Mouse (Mus musculus): ENCODE results near the gene Csnk2b.
"Not testable (repeated sequence)": the region's sequence is repeated elsewhere in the genome, so short reads cannot be mapped to it uniquely, and the experiment has no call there.

Gene Csnk2b

GRCm38 (mm10) chr17:35152121-35152520 is 30.3 kb upstream of the Csnk2b start:
- no peak for DNase-seq (ENCODE audit: low spot score)

- no peak for DNase-seq (ENCODE audit: low spot score)
Observed at GRCm38 (mm10) chr17:35147922-35148639, 26.2 kb upstream of the Csnk2b start.

GRCm38 (mm10) chr17:35147348-35147747 is 25.5 kb upstream of the Csnk2b start:
- no peak for DNase-seq (ENCODE audit: low spot score)

DNA sequence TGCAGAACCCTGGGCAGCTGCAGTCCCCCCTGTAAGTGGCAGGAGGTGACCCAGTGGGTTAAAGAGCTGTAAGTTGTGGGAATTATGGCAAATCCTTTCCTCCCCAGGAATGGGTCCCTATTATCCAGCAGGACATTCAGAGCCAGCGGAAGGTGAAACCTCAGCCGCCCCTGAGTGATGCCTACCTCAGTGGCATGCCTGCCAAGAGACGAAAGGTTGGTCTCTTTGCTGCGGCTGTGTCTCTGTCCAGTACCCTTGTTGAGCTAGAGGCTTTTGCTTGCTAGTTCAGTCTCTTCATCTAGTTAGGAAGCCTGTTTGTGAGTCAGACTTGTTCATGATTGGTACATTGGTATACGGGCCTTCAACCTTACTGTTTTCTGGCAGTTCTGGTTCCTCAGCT is 24.3 kb upstream of the Csnk2b start:
- DNase-seq (ENCODE audit: low spot score): no peak

GRCm38 (mm10) chr17:35141971-35142370 is 20.1 kb upstream of the Csnk2b start:
- no peak for DNase-seq (ENCODE audit: low spot score)

DNA sequence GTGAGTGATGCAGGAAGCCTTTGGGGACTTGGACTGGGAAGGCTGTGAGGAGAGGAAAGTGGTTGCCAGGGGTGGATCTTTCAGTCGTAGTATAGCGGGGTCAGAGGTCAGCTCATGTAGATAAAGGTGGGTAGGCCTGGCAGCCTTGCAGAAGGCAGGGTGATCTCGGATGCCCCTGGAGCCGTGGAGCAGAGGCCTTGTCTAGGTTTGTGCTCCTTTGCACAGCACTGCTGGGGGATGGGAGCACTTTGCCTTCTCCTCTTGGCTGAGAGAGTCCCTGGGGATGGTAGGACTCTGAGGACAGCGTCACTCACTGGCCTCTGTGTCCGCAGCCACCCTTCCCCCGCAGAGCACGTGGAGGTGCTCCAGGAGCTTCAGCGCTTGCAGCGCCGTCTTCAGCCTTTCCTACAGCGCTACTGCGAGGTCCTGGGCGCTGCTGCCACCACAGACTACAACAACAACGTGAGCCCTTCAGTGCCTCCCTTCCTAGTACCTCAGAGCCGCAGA is 18.7 kb upstream of the Csnk2b start:
- DNase-seq (ENCODE audit: low spot score): no peak

DNA sequence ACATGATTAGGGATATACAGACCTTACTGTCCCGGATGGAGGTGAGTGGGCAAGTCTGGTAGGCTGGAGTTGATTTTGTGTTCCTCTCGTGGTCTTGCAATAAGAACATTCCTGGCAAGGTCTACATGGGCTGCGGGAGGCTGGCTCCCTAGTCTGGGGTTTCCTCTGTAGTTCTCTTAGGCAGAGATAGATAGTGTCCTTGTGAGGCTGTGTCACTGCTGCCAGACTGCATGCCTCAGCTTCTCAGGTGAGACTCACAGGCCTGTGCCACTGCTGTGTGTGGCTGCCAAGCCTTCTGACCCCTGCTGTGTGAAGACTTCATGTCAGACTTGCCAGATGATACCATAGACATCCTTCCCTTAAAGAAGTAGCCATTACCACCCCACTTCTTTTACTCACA is 17.4 kb upstream of the Csnk2b start:
- DNase-seq (ENCODE audit: low spot score): no peak

DNA sequence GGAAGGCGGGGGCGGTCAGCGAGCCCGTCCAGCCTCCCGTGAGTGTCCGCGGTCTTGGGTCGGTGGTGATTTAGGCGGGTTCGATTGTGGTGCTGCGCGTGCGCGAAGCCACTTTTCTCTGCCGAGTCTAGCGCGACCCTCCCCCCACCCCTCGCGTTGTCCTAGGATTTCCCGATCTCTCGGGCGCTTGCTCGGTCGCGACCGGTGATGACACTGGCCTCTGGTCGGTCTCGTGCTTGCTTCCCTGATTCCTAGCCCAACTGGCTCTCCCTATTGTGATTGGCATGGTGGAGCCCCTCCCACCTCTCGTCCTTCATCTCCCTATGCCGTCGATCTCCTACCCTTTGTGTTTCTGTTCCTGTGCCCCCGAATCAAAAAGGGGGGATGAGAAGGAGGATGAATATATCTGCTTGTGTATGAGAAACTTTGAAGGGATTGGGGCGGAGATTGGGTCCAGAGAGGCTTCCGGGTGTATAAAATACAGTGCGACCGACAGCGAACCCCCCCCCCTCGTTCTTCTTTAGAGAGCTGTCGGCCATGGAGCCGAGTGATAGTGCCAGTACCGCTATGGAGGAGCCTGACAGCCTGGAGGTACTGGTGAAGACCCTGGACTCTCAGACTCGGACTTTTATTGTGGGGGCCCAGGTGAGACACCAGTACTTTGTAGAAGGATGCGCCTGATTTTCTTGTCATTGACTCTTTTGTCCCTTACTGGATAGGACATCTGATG is 13.9 kb upstream of the Csnk2b start:
- no peak for DNase-seq (ENCODE audit: low spot score)

DNA sequence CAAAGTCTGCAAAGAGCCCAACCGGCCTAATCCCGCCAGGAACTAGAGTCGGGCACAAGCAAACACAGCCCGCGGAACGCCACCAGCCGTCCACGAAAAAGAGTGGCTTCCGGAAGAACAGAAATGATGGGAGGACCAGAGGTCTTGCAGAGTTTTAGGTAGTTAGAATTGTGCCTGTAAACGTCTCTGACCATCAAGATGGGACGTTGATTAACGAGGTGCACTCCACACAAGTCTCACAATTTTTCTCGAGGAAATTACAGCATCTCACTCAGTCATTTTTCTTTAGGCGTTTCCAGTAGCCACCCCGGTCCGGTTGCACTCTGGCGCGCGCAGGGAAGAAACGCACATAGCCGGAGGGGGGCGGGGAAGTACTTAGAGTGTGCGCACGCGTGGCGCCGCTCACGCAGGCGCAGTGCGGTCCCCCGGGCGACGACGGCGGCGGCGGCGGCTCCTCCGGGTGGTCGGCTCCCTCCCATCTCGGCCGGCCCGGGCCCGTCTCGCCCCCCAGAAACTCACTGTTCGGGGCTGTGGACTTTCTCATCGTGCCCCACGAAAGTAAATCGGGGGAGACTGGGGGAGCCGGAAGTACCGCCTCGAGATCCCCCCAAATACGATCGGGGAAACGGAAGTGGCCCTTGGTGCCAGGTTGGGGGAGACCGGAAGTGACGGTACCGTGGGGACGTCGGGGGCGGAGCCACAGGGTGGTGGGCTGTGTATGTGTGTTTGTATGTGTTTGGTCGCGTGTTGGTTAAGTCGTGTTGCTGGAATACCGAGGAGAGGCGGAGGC is 13.1 kb upstream of the Csnk2b start, which contains the start of gene Bag6:
Gene Bag6 (plus strand): TSS at position 378 of the 790 bp plus-strand sequence.
- DNase-seq (ENCODE audit: low spot score): peak; percentile 94

GRCm38 (mm10) chr17:35133517-35133916 is 11.7 kb upstream of the Csnk2b start:
- DNase-seq (ENCODE audit: low spot score): no peak

- no peak for DNase-seq (ENCODE audit: low spot score)
Observed at GRCm38 (mm10) chr17:35132174-35132560, 10.3 kb upstream of the Csnk2b start.

DNA sequence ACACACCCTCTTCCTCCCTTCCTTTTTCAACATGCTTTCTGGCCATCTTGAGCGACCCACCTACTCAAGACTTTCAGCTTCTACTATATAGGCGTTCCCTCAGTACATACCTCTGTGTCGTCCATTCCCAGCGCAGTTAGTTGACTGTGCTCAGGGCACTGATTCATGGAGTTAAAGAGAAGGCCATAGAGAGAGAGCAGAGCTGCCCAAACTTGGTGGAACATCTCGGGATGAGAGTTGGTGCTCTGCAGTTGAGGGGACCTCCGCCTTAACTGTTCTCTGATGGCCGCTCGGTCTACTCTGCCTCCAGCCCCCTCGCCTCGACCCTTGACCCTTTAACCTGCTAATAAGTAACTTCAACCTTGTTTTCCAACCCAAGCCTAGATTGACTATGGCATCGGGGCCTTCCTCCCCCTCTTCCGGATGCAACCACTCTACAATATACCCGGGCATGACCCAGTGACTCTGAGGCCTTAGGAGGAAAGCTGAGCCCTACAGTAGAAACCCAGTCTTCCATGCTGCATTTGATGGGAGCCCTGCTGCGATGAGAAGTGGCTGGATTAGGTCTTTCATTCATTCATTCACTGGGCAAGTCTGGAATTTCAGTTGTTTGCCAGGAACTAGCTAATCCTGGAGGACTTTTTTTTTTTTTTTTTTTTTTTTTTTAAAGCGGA is 9.8 kb upstream of the Csnk2b start, which contains the start of gene Apom:
Gene Apom (minus strand): TSS at position 551 of the 674 bp plus-strand sequence.
- DNase-seq (ENCODE audit: low spot score): no peak

- no peak for DNase-seq (ENCODE audit: low spot score)
Observed at GRCm38 (mm10) chr17:35131038-35131437, 9.2 kb upstream of the Csnk2b start.

DNA sequence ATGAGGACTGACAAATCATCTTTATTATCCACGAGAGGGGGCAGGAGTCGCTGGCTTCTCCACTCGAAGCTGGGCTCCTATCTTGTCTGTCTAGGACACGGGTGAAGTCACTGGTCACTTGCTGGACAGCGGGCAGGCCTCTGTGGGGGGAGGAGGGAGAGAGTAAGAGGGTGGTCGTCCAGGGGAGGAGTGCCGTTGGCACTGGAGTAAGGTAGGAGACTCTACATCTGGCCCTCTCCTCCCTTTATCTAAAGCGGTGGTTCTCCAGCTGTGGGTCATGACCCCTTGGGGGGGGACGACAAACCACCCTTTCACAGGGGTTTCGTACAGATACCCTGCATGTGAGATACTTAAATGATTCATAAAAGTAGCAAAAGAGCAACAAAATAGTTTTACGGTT is 7.1 kb upstream of the Csnk2b start:
- DNase-seq (ENCODE audit: low spot score): no peak

GRCm38 (mm10) chr17:35127017-35127416 is 5.2 kb upstream of the Csnk2b start:
- no peak for DNase-seq (ENCODE audit: low spot score)

DNA sequence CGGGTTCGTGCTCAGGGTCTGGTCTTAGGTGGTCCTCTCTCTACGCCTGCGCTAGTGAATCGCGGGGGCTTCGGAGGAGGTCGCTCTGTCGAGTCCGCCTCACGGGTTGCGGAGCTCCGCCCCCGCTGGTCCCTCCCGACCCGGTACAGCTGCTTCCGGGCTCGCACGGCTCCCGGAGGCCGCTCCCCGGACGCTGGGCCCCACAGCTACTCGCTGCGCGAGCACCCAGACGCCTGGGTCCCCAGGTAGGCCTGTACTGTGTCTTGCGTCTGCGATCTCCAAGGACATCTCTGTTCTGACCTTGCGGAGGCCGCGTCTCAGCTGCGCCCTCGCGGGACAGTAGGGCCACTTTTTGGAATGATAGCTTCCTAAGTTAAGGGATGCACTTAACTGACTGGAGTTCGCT is 4.4 kb upstream of the Csnk2b start, which contains the start of gene D17H6S53E:
Gene D17H6S53E (plus strand): TSS at position 168 of the 406 bp plus-strand sequence.
- DNase-seq (ENCODE audit: low spot score): peak; percentile 56

DNA sequence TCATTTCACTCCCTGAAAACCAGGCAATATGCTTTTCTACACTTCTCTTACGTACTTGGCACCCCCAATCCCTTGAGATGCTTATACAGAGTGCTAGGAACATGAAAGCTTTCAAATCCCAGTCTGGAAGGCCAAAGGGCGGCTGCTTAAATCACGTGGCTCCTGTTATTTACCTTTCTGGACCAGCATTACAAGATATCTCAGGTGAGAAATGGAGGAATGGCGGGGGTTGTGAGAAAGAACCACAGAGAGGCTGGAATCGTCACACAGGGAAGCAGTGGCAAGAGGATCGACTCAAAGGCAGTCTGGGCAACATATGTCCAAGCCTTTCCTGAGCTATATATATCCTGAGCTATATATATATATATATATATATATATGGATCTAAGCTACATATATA is 3.7 kb upstream of the Csnk2b start:
- no peak for DNase-seq (ENCODE audit: low spot score)

DNA sequence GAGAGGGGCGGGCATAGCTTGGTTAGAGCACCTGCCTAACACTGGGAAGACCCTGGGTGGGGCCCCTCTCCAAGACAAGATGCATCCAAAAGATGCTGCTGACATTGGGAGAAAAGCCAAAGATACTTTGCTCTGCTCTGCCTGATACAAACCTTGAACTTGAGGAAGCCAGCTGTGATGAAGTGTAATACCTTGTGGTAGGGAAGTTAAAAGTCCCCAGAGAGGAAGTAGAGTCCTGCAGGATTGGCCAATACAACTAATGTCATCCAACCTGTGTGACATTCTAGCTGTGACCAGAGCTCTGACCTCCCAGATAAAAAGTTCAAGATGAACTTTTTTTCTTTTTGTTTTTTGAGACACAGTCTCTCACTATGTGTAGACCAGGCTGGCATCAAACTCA is 3.2 kb upstream of the Csnk2b start:
- no peak for DNase-seq (ENCODE audit: low spot score)

GRCm38 (mm10) chr17:35124261-35124896 is 2.5 kb upstream of the Csnk2b start:
- not testable (repeated sequence) for DNase-seq (ENCODE audit: low spot score)

- not testable (repeated sequence) for DNase-seq (ENCODE audit: low spot score)
Observed at GRCm38 (mm10) chr17:35123287-35123686, 1.4 kb upstream of the Csnk2b start.

DNA sequence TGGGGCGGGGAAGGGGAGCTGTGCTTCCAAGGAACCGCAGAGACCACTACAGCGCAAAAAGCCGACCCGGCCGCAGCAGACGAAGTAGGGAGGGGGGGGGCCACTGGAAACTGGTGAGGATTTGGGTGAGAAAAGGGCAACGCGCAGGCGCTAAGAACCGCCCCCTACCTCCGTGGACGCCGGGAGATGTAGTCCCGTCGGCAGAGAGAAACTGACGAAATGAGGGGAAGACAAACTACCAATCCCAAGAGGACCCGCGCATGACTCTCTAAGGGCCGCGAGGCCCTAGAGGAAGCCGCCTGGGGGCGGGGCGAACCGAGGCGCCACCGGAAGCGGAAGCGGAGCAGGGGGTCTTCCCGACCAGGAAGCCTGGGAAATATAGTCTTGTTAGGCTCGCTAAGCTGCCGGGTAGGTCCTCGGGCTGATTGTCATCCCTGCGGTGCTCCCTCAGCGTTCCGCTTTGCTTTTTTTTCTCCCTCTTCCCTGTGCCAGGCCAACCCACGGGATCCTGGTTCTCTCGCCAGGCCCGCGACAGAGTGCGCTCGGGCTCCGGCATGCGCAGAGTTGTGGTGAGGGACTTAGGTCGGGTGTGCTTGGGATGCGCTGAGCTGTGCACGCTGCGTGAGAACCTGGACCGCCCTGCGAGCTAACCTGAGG is 582 bp downstream of the Csnk2b start, which contains the start of gene Gpank1:
Gene Gpank1 (plus strand): TSS at position 313 of the 657 bp plus-strand sequence.
- peak; percentile 86 for DNase-seq (ENCODE audit: low spot score)
